Mouse (Mus musculus) neural tube, embryonic 15.5 days (tissue): ENCODE measurements at regions not wholly inside any gene's neighbourhood (a gene's known extent, or its start where the extent isn't known, plus 50 kb on each side); places are given as distances from the start of the nearest gene placed in this dataset.

Source experiments
- ATAC-seq: fragments of 200-750 bp; cut with Nextera tagmentation; 2 replicates; pipeline ENCODE4 v1.8.0; 2017; ENCODE audit warnings: mild to moderate bottlenecking, moderate TSS enrichment, moderate library complexity; ENCODE audit not compliant: low FRiP score
- H3K27ac ChIP-seq: fragments of 300-500 bp; sonication (generic); replicated peaks from 2 replicates; pipeline ENCODE4 v1.5.1; 2015; ENCODE audit warnings: mild to moderate bottlenecking, inconsistent platforms
- H3K27me3 ChIP-seq: fragments of 300-500 bp; sonication (generic); replicated peaks from 2 replicates; pipeline ENCODE4 v1.6.1; 2015; ENCODE audit warnings: inconsistent platforms
- H3K36me3 ChIP-seq: fragments of 300-500 bp; sonication (generic); 2 replicates; pipeline ENCODE4 v1.6.1; 2015; ENCODE audit warnings: inconsistent platforms
- H3K4me1 ChIP-seq: fragments of 300-500 bp; sonication (generic); 2 replicates; pipeline ENCODE4 v1.6.1; 2015; ENCODE audit warnings: inconsistent platforms
- H3K4me2 ChIP-seq: fragments of 300-500 bp; sonication (generic); 2 replicates; pipeline ENCODE4 v1.6.1; 2015; ENCODE audit warnings: inconsistent platforms, mild to moderate bottlenecking, moderate library complexity
- H3K4me3 ChIP-seq: fragments of 300-500 bp; sonication (generic); replicated peaks from 2 replicates; pipeline ENCODE4 v1.5.1; 2015; ENCODE audit warnings: mild to moderate bottlenecking, inconsistent platforms
- H3K9ac ChIP-seq: fragments of 300-500 bp; sonication (generic); replicated peaks from 2 replicates; pipeline ENCODE4 v1.6.1; 2015; ENCODE audit warnings: mild to moderate bottlenecking, inconsistent platforms
- H3K9me3 ChIP-seq: fragments of 300-500 bp; sonication (generic); replicated peaks from 2 replicates; pipeline ENCODE4 v1.6.1; 2016; ENCODE audit warnings: inconsistent platforms
- WGBS: fragments of 180-500 bp; shearing (Covaris S2); methylation state at CpG from one replicate; pipeline ENCODE4 v1.1.7; 2015; ENCODE audit warnings: mixed read lengths; 5-methylcytosine and 5-hydroxymethylcytosine counted together

- no peak overlapping the region for H3K4me3 ChIP-seq
- 57% methylated on average over 6 of the region's 6 CpGs for WGBS
- no peaks in the 10 kb centered on the region for H3K9me3 ChIP-seq
- no peaks in the 10 kb centered on the region for H3K27me3 ChIP-seq
- ATAC-seq = no peak
- no peaks in the 10 kb centered on the region for H3K36me3 ChIP-seq
- H3K27ac ChIP-seq = no peak overlapping the region
- H3K4me1 ChIP-seq = no peaks in the 10 kb centered on the region
- H3K9ac ChIP-seq = no peak overlapping the region
- H3K4me2 ChIP-seq = no peak overlapping the region
These were observed 613.0 kb upstream of the A1bg start for GRCm38 (mm10) chr15:61535644-61536331.

GRCm38 (mm10) chr15:61535180-61535579 is 612.4 kb upstream of the A1bg start:
- Histone ChIP-seq H3K9ac (no peak overlapping the region), H3K4me2 (no peak overlapping the region), H3K27me3 (no peaks in the 10 kb centered on the region), H3K4me3 (no peak overlapping the region), H3K27ac (no peak overlapping the region), H3K36me3 (no peaks in the 10 kb centered on the region), H3K9me3 (no peaks in the 10 kb centered on the region), H3K4me1 (no peaks in the 10 kb centered on the region)
- WGBS = 65% methylated on average over 6 of the region's 6 CpGs
- no peak for ATAC-seq

- Histone ChIP-seq H3K4me1 (no peaks in the 10 kb centered on the region), H3K4me3 (no peak overlapping the region), H3K4me2 (no peak overlapping the region), H3K27ac (no peak overlapping the region), H3K9ac (no peak overlapping the region), H3K9me3 (no peaks in the 10 kb centered on the region), H3K27me3 (no peaks in the 10 kb centered on the region), H3K36me3 (no peaks in the 10 kb centered on the region)
- ATAC-seq = no peak
- WGBS = 91% methylated on average over 7 of the region's 7 CpGs
These were observed 610.0 kb upstream of the A1bg start for GRCm38 (mm10) chr15:61532808-61533207.

- H3K4me3 ChIP-seq = no peak overlapping the region
- no peaks in the 10 kb centered on the region for H3K4me1 ChIP-seq
- no peak overlapping the region for H3K4me2 ChIP-seq
- no peak overlapping the region for H3K27ac ChIP-seq
- 90% methylated on average over 2 of the region's 2 CpGs for WGBS
- no peaks in the 10 kb centered on the region for H3K27me3 ChIP-seq
- no peak for ATAC-seq
- no peak overlapping the region for H3K9ac ChIP-seq
- no peaks in the 10 kb centered on the region for H3K9me3 ChIP-seq
- no peaks in the 10 kb centered on the region for H3K36me3 ChIP-seq
These were observed 609.2 kb upstream of the A1bg start for GRCm38 (mm10) chr15:61532040-61532439.

GRCm38 (mm10) chr15:61523036-61523435 is 600.2 kb upstream of the A1bg start:
- Histone ChIP-seq H3K36me3 (no peaks in the 10 kb centered on the region), H3K9me3 (no peaks in the 10 kb centered on the region), H3K27ac (no peak overlapping the region), H3K4me1 (no peaks in the 10 kb centered on the region), H3K9ac (no peak overlapping the region), H3K4me2 (no peak overlapping the region), H3K4me3 (no peak overlapping the region), H3K27me3 (no peaks in the 10 kb centered on the region)
- WGBS = 89% methylated on average over 2 of the region's 2 CpGs
- ATAC-seq = no peak

GRCm38 (mm10) chr15:61517265-61517664 is 594.5 kb upstream of the A1bg start:
- Histone ChIP-seq H3K27me3 (no peaks in the 10 kb centered on the region), H3K36me3 (no peaks in the 10 kb centered on the region), H3K27ac (no peak overlapping the region), H3K9me3 (no peaks in the 10 kb centered on the region), H3K9ac (no peak overlapping the region), H3K4me3 (no peak overlapping the region), H3K4me2 (no peak overlapping the region), H3K4me1 (no peaks in the 10 kb centered on the region)
- no peak for ATAC-seq
- WGBS = 71% methylated on average over 1 of the region's 1 CpGs

GRCm38 (mm10) chr15:61514324-61514723 is 591.5 kb upstream of the A1bg start:
- H3K4me3 ChIP-seq = no peak overlapping the region
- no peaks in the 10 kb centered on the region for H3K27me3 ChIP-seq
- H3K36me3 ChIP-seq = no peaks in the 10 kb centered on the region
- WGBS = 79% methylated on average over 1 of the region's 1 CpGs
- no peaks in the 10 kb centered on the region for H3K9me3 ChIP-seq
- H3K4me2 ChIP-seq = no peak overlapping the region
- H3K9ac ChIP-seq = no peak overlapping the region
- no peak for ATAC-seq
- no peak overlapping the region for H3K27ac ChIP-seq
- H3K4me1 ChIP-seq = no peaks in the 10 kb centered on the region

GRCm38 (mm10) chr15:61508806-61509205 is 586.0 kb upstream of the A1bg start:
- Histone ChIP-seq H3K4me3 (no peak overlapping the region), H3K27me3 (no peaks in the 10 kb centered on the region), H3K4me1 (no peaks in the 10 kb centered on the region), H3K9me3 (no peaks in the 10 kb centered on the region), H3K27ac (no peak overlapping the region), H3K9ac (no peak overlapping the region), H3K4me2 (no peak overlapping the region), H3K36me3 (no peaks in the 10 kb centered on the region)
- no peak for ATAC-seq
- WGBS = 87% methylated on average over 6 of the region's 6 CpGs

- Histone ChIP-seq H3K27ac (no peak overlapping the region), H3K9me3 (no peaks in the 10 kb centered on the region), H3K4me1 (no peaks in the 10 kb centered on the region), H3K36me3 (no peaks in the 10 kb centered on the region), H3K9ac (no peak overlapping the region), H3K4me2 (no peak overlapping the region), H3K4me3 (no peak overlapping the region), H3K27me3 (no peaks in the 10 kb centered on the region)
- WGBS = 74% methylated on average over 6 of the region's 6 CpGs
- ATAC-seq = no peak
These were observed 583.6 kb upstream of the A1bg start for GRCm38 (mm10) chr15:61506361-61506897.

GRCm38 (mm10) chr15:61503436-61503835 is 580.6 kb upstream of the A1bg start:
- no peak overlapping the region for H3K4me3 ChIP-seq
- no peak overlapping the region for H3K27ac ChIP-seq
- no peaks in the 10 kb centered on the region for H3K36me3 ChIP-seq
- no peaks in the 10 kb centered on the region for H3K4me1 ChIP-seq
- no peak overlapping the region for H3K9ac ChIP-seq
- no peak overlapping the region for H3K4me2 ChIP-seq
- no peak for ATAC-seq
- no peaks in the 10 kb centered on the region for H3K9me3 ChIP-seq
- no peaks in the 10 kb centered on the region for H3K27me3 ChIP-seq
- WGBS = 67% methylated on average over 7 of the region's 7 CpGs

- no peaks in the 10 kb centered on the region for H3K27me3 ChIP-seq
- WGBS = 89% methylated on average over 4 of the region's 4 CpGs
These were observed 566.9 kb upstream of the A1bg start for GRCm38 (mm10) chr15:61489731-61490130.

GRCm38 (mm10) chr15:61481861-61482260 is 559.0 kb upstream of the A1bg start:
- H3K4me2 ChIP-seq = no peak overlapping the region
- WGBS = 69% methylated on average over 7 of the region's 7 CpGs
- ATAC-seq = no peak

More at GRCm38 (mm10) chr15:61489731-61490130, 566.9 kb upstream of the A1bg start:
- Histone ChIP-seq H3K4me3 (no peak overlapping the region), H3K9ac (no peak overlapping the region), H3K4me1 (no peaks in the 10 kb centered on the region), H3K9me3 (no peaks in the 10 kb centered on the region), H3K36me3 (no peaks in the 10 kb centered on the region), H3K27ac (no peak overlapping the region), H3K4me2 (no peak overlapping the region)
- ATAC-seq = no peak

More at GRCm38 (mm10) chr15:61481861-61482260, 559.0 kb upstream of the A1bg start:
- H3K9me3 ChIP-seq = no peaks in the 10 kb centered on the region
- no peaks in the 10 kb centered on the region for H3K27me3 ChIP-seq
- H3K36me3 ChIP-seq = no peaks in the 10 kb centered on the region
- H3K27ac ChIP-seq = no peak overlapping the region
- no peak overlapping the region for H3K9ac ChIP-seq
- H3K4me1 ChIP-seq = no peaks in the 10 kb centered on the region
- H3K4me3 ChIP-seq = no peak overlapping the region
